Mouse (Mus musculus) ES-Bruce4 (cell line): ENCODE data around the gene Gabarapl1.

Experiments used
- CTCF ChIP-seq: IDR thresholded peaks from one replicate; pipeline ENCODE4 v1.8.1; 2011; ENCODE audit warnings: low read depth, low read length
- POLR2A ChIP-seq: IDR thresholded peaks from one replicate; pipeline ENCODE4 v1.8.1; 2011; ENCODE audit warnings: low read length; ENCODE audit not compliant: insufficient read depth

DNA sequence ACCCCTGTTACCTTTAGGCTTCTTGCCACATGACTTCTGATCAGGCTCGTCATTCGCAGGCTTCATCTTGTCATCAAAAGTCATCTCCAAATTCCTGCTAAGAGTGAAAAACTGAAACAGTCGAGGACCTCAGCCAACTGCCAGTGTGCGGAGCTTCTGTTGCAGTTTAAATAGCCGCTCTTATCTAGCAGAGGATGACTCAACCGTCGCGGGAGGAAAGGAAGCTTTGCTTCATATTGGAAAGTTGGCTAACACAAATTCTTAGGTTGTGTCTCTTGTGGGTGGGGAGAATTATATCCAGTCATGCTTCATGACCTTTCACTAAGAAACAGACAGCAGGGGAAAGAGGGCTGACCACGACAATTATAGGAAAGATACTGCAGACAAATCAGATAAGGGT is 25.9 kb upstream of the Gabarapl1 start, which contains the start of gene Olr1:
- TF ChIP-seq CTCF, result no peak
- TF ChIP-seq POLR2A, result no peak
